ENCODE assay signal across 21 mouse cellular contexts in genomic region chr19:10703470-10703869, GRCm38 (mm10). TPM values are rescaled to one million over a fixed set of nuclear protein-coding genes. Genes with fewer than 3 reads are reported as not detected.
DNase-seq lines count a peak whose midpoint lies in the region; ATAC-seq and TF ChIP-seq lines count a peak whose summit lies in the region.
"Had no signal": no experiment of that assay in that cellular context is flagged by ENCODE, and none has a peak within 500 bp of the region (broad histone marks: within the 10 kb centered on the region; RNA-seq: fewer than 3 reads in every experiment).

No protein-coding gene starts in this region.

- no peak overlapping the region for H3K4me2 ChIP-seq in stomach, embryonic 16.5 days (ENCODE audit: low read depth, low read length)
- H3K4me2 ChIP-seq: embryonic facial prominence, embryonic 13.5 days; forebrain, embryonic 12.5 days; hindbrain, embryonic 13.5 days; liver, embryonic 13.5 days; midbrain, embryonic 15.5 days had no signal

- H3K27ac ChIP-seq in layer of hippocampus, adult 2 months = peak overlapping the region; percentile 14; the same call in 1 of the 2 replicates
- peak overlapping the region; percentile 49 for H3K27ac ChIP-seq in stomach, embryonic 16.5 days (ENCODE audit: low read length)
- H3K27ac ChIP-seq: embryonic facial prominence, embryonic 13.5 days; forebrain, embryonic 12.5 days; hindbrain, embryonic 13.5 days; liver, embryonic 13.5 days; midbrain, embryonic 15.5 days had no signal

- TF ChIP-seq CTCF in layer of hippocampus, adult 2 months (conservative IDR thresholded peaks at IDR 0.05) = no peak

- H3K9me3 ChIP-seq in stomach, embryonic 16.5 days (replicated peaks; ENCODE audit: control insufficient read depth, low read length) = no peaks in the 10 kb centered on the region
- H3K9me3 ChIP-seq: embryonic facial prominence, embryonic 13.5 days; forebrain, embryonic 12.5 days; hindbrain, embryonic 13.5 days; liver, embryonic 13.5 days; midbrain, embryonic 15.5 days had no signal

- 80% methylated on average over 8 of the region's 8 CpGs for WGBS in stomach, embryonic 16.5 days

- H3K27me3 ChIP-seq in stomach, embryonic 16.5 days (ENCODE audit: control insufficient read depth, insufficient read depth, low read length) = no peaks in the 10 kb centered on the region
- H3K27me3 ChIP-seq: embryonic facial prominence, embryonic 13.5 days; forebrain, embryonic 12.5 days; hindbrain, embryonic 13.5 days; liver, embryonic 13.5 days; midbrain, embryonic 15.5 days had no signal

- peak; percentile 48 for DNase-seq in adrenal gland, postnatal 10 days
- DNase-seq in adrenal gland, postnatal 25 days = no peak
- no peak for DNase-seq in layer of hippocampus, adult 2 months (ENCODE audit: low spot score in 2 of 2)
- DNase-seq in layer of hippocampus, adult 11-12 months (ENCODE audit: low spot score) = no peak
- DNase-seq in cerebellum, postnatal 25 days = peak; percentile 60 to 70
- no peak for DNase-seq in embryo, embryonic 9.5 days (ENCODE audit: extremely low spot score)
- DNase-seq in gastrocnemius, adult 18-20 months (ENCODE audit: low spot score) = no peak
- DNase-seq: kidney, adult 18-20 months; liver, embryonic 13.5 days; lung, postnatal 10 days; right cerebral cortex, postnatal 4 days; thymus, postnatal 25 days had no signal

- H3K36me3 ChIP-seq in stomach, embryonic 16.5 days (ENCODE audit: control insufficient read depth, insufficient read depth, low read length) = no peaks in the 10 kb centered on the region
- H3K36me3 ChIP-seq: midbrain, embryonic 15.5 days had no signal

- H3K4me1 ChIP-seq in stomach, embryonic 16.5 days (ENCODE audit: control insufficient read depth, insufficient read depth, low read length) = peaks cover 52% of the 10 kb centered on the region

- no peak overlapping the region for H3K9ac ChIP-seq in stomach, embryonic 16.5 days (ENCODE audit: low read length)
- H3K9ac ChIP-seq: embryonic facial prominence, embryonic 13.5 days; forebrain, embryonic 12.5 days; hindbrain, embryonic 13.5 days; liver, embryonic 13.5 days; midbrain, embryonic 15.5 days had no signal

- ATAC-seq in stomach, embryonic 16.5 days (ENCODE audit: insufficient read depth, low FRiP score) = no peak
- ATAC-seq: midbrain, embryonic 15.5 days had no signal

- no peak overlapping the region for H3K4me3 ChIP-seq in layer of hippocampus, adult 2 months
- H3K4me3 ChIP-seq in stomach, embryonic 16.5 days (replicated peaks; ENCODE audit: low read length) = no peak overlapping the region
- H3K4me3 ChIP-seq: embryonic facial prominence, embryonic 13.5 days; forebrain, embryonic 12.5 days; hindbrain, embryonic 13.5 days; liver, embryonic 13.5 days; midbrain, embryonic 15.5 days had no signal

RNA-seq across cellular contexts. Expression of gene Vps37c, which starts 14.9 kb away (rescaled TPM):
- total RNA-seq in adrenal gland, postnatal 10 days (2021) = 10 to 100 TPM; 18.9 to 21.5 TPM
- 32.4 and 33.6 TPM in 2 replicates for total RNA-seq in adrenal gland, postnatal 25 days (2021)
- total RNA-seq in layer of hippocampus, adult 2 months (2021) = 10 to 100 TPM; 21.7 to 22.4 TPM
- polyA plus RNA-seq in stomach, embryonic 16.5 days (2015; fragmentation: Nextera tagmentation; extraction: Ambion mirVana) = 48.7 and 60.3 TPM in 2 replicates
- 10 to 100 TPM; 21.3 to 28.5 TPM for total RNA-seq in gastrocnemius, adult 18-20 months (2021)

RNA-seq across cellular contexts. Expression of gene Pga5, which starts 25.6 kb away (rescaled TPM):
- total RNA-seq in adrenal gland, postnatal 10 days (2021) = not detected
- not detected in 2 replicates for total RNA-seq in adrenal gland, postnatal 25 days (2021)
- not detected for total RNA-seq in layer of hippocampus, adult 2 months (2021)
- 139 and 218 TPM in 2 replicates for polyA plus RNA-seq in stomach, embryonic 16.5 days (2015; fragmentation: Nextera tagmentation; extraction: Ambion mirVana)
- total RNA-seq in gastrocnemius, adult 18-20 months (2021) = not detected
- total RNA-seq: gastrocnemius, adult 8-10 months; layer of hippocampus, adult 18-20 months had no signal
- polyA plus RNA-seq: embryonic facial prominence, embryonic 13.5 days; forebrain, embryonic 12.5 days; heart, embryonic 14.5 days; hindbrain, embryonic 13.5 days; liver, embryonic 13.5 days; midbrain, embryonic 15.5 days; neural tube, embryonic 11.5 days had no signal

RNA-seq across cellular contexts. Expression of gene Cd5, which starts 35.3 kb away (rescaled TPM):
- 1 to 10 TPM; 2.5 to 2.8 TPM for total RNA-seq in adrenal gland, postnatal 10 days (2021)
- 0.12 TPM in 1 of 2 replicates, not detected in the other for total RNA-seq in adrenal gland, postnatal 25 days (2021)
- total RNA-seq in layer of hippocampus, adult 2 months (2021) = not detected
- 3.3 and 3.8 TPM in 2 replicates for polyA plus RNA-seq in stomach, embryonic 16.5 days (2015; fragmentation: Nextera tagmentation; extraction: Ambion mirVana)
- total RNA-seq in gastrocnemius, adult 18-20 months (2021) = not detected
- total RNA-seq: layer of hippocampus, adult 18-20 months had no signal
- polyA plus RNA-seq: forebrain, embryonic 12.5 days; liver, embryonic 13.5 days had no signal

Comparison
In these comparisons a context has a peak if more than half of its experiments do, and no peak if none do; other contexts are left out.
1. DNase-seq: peak in adrenal gland, postnatal 10 days (single experiment) and cerebellum, postnatal 25 days (2 of 2); none in adrenal gland, postnatal 25 days (single experiment), layer of hippocampus, adult 2 months (0 of 2), layer of hippocampus, adult 11-12 months (single experiment), embryo, embryonic 9.5 days (single experiment) and gastrocnemius, adult 18-20 months (single experiment).